Comparison of ENCODE assay signal across 9 mouse cellular contexts in the genomic region with DNA sequence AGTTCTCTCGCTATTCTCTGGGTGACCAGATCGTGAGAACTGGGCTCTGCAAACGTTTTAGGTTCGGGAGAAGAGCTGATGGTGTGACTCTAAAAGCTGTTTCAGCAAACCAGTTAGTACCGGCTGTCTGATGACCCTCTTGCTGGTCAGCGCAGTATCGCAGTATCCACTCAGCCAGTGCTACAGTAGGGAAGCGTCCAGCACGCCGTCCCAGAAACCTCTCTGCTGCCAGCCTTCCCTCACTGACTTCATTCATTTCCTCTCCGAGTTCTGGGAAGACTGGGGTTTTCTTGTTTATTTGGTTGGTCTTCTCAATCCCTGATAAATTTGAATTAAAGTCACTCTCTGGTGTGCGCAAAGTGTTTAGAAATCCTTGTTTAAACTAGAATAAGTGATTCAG. TPM values are rescaled to one million over a fixed set of nuclear protein-coding genes. Genes with fewer than 3 reads are reported as not detected.
A peak's percentile ranks its signal among the peaks of the same experiment; 100 is the strongest.
DNase-seq lines count a peak whose midpoint lies in the region; ATAC-seq and TF ChIP-seq lines count a peak whose summit lies in the region.
"Had no signal": no experiment of that assay in that cellular context is flagged by ENCODE, and none has a peak within 500 bp of the region (broad histone marks: within the 10 kb centered on the region; RNA-seq: fewer than 3 reads in every experiment).

No protein-coding gene starts in this region.

- H3K4me2 ChIP-seq in midbrain, embryonic 13.5 days (replicated peaks): peak overlapping the region; percentile 37; the same call in 1 of the 2 replicates
- no peak overlapping the region for H3K4me2 ChIP-seq in midbrain, postnatal 0 days (ENCODE audit: low read depth, low read length, poor library complexity, severe bottlenecking)
- peak overlapping the region; percentile 48 for H3K4me2 ChIP-seq in heart, embryonic 14.5 days (ENCODE audit: low read length)
- H3K4me2 ChIP-seq in limb, embryonic 15.5 days: no peak overlapping the region
- peak overlapping the region; percentile 39 for H3K4me2 ChIP-seq in stomach, embryonic 16.5 days (ENCODE audit: low read depth, low read length)

- no peaks in the 10 kb centered on the region for H3K9me3 ChIP-seq in midbrain, embryonic 13.5 days
- H3K9me3 ChIP-seq in midbrain, postnatal 0 days (ENCODE audit: low read length): no peaks in the 10 kb centered on the region
- H3K9me3 ChIP-seq in heart, embryonic 14.5 days (ENCODE audit: control insufficient read depth, low read length): no peaks in the 10 kb centered on the region
- H3K9me3 ChIP-seq in limb, embryonic 15.5 days: no peaks in the 10 kb centered on the region
- H3K9me3 ChIP-seq in stomach, embryonic 16.5 days (replicated peaks; ENCODE audit: control insufficient read depth, low read length): peaks cover 4% of the 10 kb centered on the region

- H3K36me3 ChIP-seq in midbrain, embryonic 13.5 days: no peaks in the 10 kb centered on the region
- H3K36me3 ChIP-seq in midbrain, postnatal 0 days (ENCODE audit: insufficient read depth, low read length): no peaks in the 10 kb centered on the region
- no peaks in the 10 kb centered on the region for H3K36me3 ChIP-seq in heart, embryonic 14.5 days (ENCODE audit: control insufficient read depth, insufficient read depth, low read length)
- no peaks in the 10 kb centered on the region for H3K36me3 ChIP-seq in limb, embryonic 15.5 days
- H3K36me3 ChIP-seq in stomach, embryonic 16.5 days (ENCODE audit: control insufficient read depth, insufficient read depth, low read length): no peaks in the 10 kb centered on the region

- H3K4me3 ChIP-seq in midbrain, embryonic 13.5 days (replicated peaks): no peak overlapping the region
- no peak overlapping the region for H3K4me3 ChIP-seq in midbrain, postnatal 0 days (ENCODE audit: low read depth, low read length)
- no peak overlapping the region for H3K4me3 ChIP-seq in heart, embryonic 14.5 days (ENCODE audit: control insufficient read depth in 1 of 2, insufficient read depth in 1 of 2, low read depth in 1 of 2, low read length in 2 of 2)
- no peak overlapping the region for H3K4me3 ChIP-seq in limb, embryonic 15.5 days
- H3K4me3 ChIP-seq in stomach, embryonic 16.5 days (replicated peaks; ENCODE audit: low read length): no peak overlapping the region; the same call in 1 of the 2 replicates

- TF ChIP-seq CTCF in midbrain, postnatal 0 days (IDR thresholded peaks at IDR 0.05): no peak

- no peak overlapping the region for H3K9ac ChIP-seq in midbrain, embryonic 13.5 days (replicated peaks)
- no peak overlapping the region for H3K9ac ChIP-seq in midbrain, postnatal 0 days (replicated peaks; ENCODE audit: low read length, poor library complexity, severe bottlenecking)
- H3K9ac ChIP-seq in heart, embryonic 14.5 days (ENCODE audit: low read length): no peak overlapping the region
- no peak overlapping the region for H3K9ac ChIP-seq in limb, embryonic 15.5 days
- H3K9ac ChIP-seq in stomach, embryonic 16.5 days (ENCODE audit: low read length): peak overlapping the region; percentile 36; the same call in 1 of the 2 replicates
- H3K9ac ChIP-seq: liver, embryonic 14.5 days had no signal

- H3K27me3 ChIP-seq in midbrain, embryonic 13.5 days: no peaks in the 10 kb centered on the region; the same call in 1 of the 2 replicates
- no peaks in the 10 kb centered on the region for H3K27me3 ChIP-seq in midbrain, postnatal 0 days (ENCODE audit: insufficient read depth, low read length)
- no peaks in the 10 kb centered on the region for H3K27me3 ChIP-seq in heart, embryonic 14.5 days (ENCODE audit: control insufficient read depth, insufficient read depth, low read length)
- no peaks in the 10 kb centered on the region for H3K27me3 ChIP-seq in limb, embryonic 15.5 days
- H3K27me3 ChIP-seq in stomach, embryonic 16.5 days (ENCODE audit: control insufficient read depth, insufficient read depth, low read length): no peaks in the 10 kb centered on the region

- no peak for ATAC-seq in midbrain, embryonic 13.5 days
- ATAC-seq in midbrain, postnatal 0 days (ENCODE audit: low FRiP score): no peak
- ATAC-seq in heart, embryonic 14.5 days (ENCODE audit: insufficient number of reproducible peaks, insufficient read depth, low FRiP score, low read depth): no peak
- ATAC-seq in limb, embryonic 15.5 days (ENCODE audit: insufficient number of reproducible peaks, low FRiP score, low TSS enrichment, low read depth): no peak
- ATAC-seq in stomach, embryonic 16.5 days (ENCODE audit: insufficient read depth, low FRiP score): peak; percentile 65; the same call in 1 of the 2 replicates

- H3K4me1 ChIP-seq in midbrain, embryonic 13.5 days (replicated peaks): peaks cover 15% of the 10 kb centered on the region
- no peaks in the 10 kb centered on the region for H3K4me1 ChIP-seq in midbrain, postnatal 0 days (ENCODE audit: insufficient read depth, low read length)
- H3K4me1 ChIP-seq in heart, embryonic 14.5 days (ENCODE audit: control insufficient read depth in 2 of 2, insufficient read depth in 2 of 2, low read length in 2 of 2): peaks cover 6 to 16% of the 10 kb centered on the region in 2 experiments
- peaks cover 23% of the 10 kb centered on the region for H3K4me1 ChIP-seq in limb, embryonic 15.5 days
- H3K4me1 ChIP-seq in stomach, embryonic 16.5 days (ENCODE audit: control insufficient read depth, insufficient read depth, low read length): peaks cover 24% of the 10 kb centered on the region

- no peak overlapping the region for H3K27ac ChIP-seq in midbrain, embryonic 13.5 days
- no peak overlapping the region for H3K27ac ChIP-seq in midbrain, postnatal 0 days (ENCODE audit: low read depth, low read length)
- H3K27ac ChIP-seq in heart, embryonic 14.5 days (replicated peaks in 1 of 2; ENCODE audit: control insufficient read depth in 1 of 2, insufficient read depth in 1 of 2, low read depth in 2 of 2, low read length in 2 of 2): peak overlapping the region; percentile 84 to 86
- H3K27ac ChIP-seq in limb, embryonic 15.5 days: 0 out of 2 replicates have a peak overlapping the region, but pooled peaks have one; percentile 22
- peak overlapping the region; percentile 83 for H3K27ac ChIP-seq in stomach, embryonic 16.5 days (ENCODE audit: low read length)
- H3K27ac ChIP-seq: liver, embryonic 14.5 days had no signal

- DNase-seq in midbrain, postnatal 0 days (ENCODE audit: low spot score): no peak
- DNase-seq in Muller cell, postnatal 12 days (ENCODE audit: inconsistent ontology term): no peak
- no peak for DNase-seq in adrenal gland, postnatal 25 days
- no peak for DNase-seq in left cerebral cortex, postnatal 25 days (ENCODE audit: low spot score in 2 of 2)

- intact Hi-C loops in left cerebral cortex, postnatal 25 days (cut with DNase I): no loop called here

- 66% methylated on average over 12 of the region's 12 CpGs for WGBS in midbrain, embryonic 13.5 days
- 64% methylated on average over 12 of the region's 12 CpGs for WGBS in midbrain, postnatal 0 days
- WGBS in heart, embryonic 14.5 days: 46% methylated on average over 12 of the region's 12 CpGs
- 65% methylated on average over 12 of the region's 12 CpGs for WGBS in limb, embryonic 15.5 days
- 36% methylated on average over 12 of the region's 12 CpGs for WGBS in stomach, embryonic 16.5 days

RNA-seq across cellular contexts. Expression of gene Xpnpep1, which starts 46.8 kb away (rescaled TPM):
- 121 and 129 TPM in 2 replicates for polyA plus RNA-seq in midbrain, embryonic 13.5 days (2015; fragmentation: Nextera tagmentation; extraction: Ambion mirVana)
- 74.8 and 91.0 TPM in 2 replicates for total RNA-seq in midbrain, postnatal 0 days (2014; rRNA removed)
- 108 and 110 TPM in 2 replicates for polyA plus RNA-seq in midbrain, postnatal 0 days (2015; fragmentation: Nextera tagmentation; extraction: Ambion mirVana)
- 151 and 159 TPM in 2 replicates for polyA plus RNA-seq in heart, embryonic 14.5 days (2014; fragmentation: Nextera tagmentation; extraction: Ambion mirVana)
- 144 and 161 TPM in 2 replicates for polyA plus RNA-seq in limb, embryonic 15.5 days (2015; fragmentation: Nextera tagmentation; extraction: Ambion mirVana)
- 157 and 160 TPM in 2 replicates for polyA plus RNA-seq in stomach, embryonic 16.5 days (2015; fragmentation: Nextera tagmentation; extraction: Ambion mirVana)
- 85.6 and 98.2 TPM in 2 replicates for total RNA-seq in adrenal gland, postnatal 25 days (2021)
- total RNA-seq in left cerebral cortex, postnatal 25 days (2021): 10 to 100 TPM; 75.4 TPM

RNA-seq across cellular contexts. Expression of gene Add3, which starts 53.4 kb away (rescaled TPM):
- 25.1 and 27.1 TPM in 2 replicates for polyA plus RNA-seq in midbrain, embryonic 13.5 days (2015; fragmentation: Nextera tagmentation; extraction: Ambion mirVana)
- 54.6 and 61.4 TPM in 2 replicates for total RNA-seq in midbrain, postnatal 0 days (2014; rRNA removed)
- 49.1 and 51.9 TPM in 2 replicates for polyA plus RNA-seq in midbrain, postnatal 0 days (2015; fragmentation: Nextera tagmentation; extraction: Ambion mirVana)
- polyA plus RNA-seq in heart, embryonic 14.5 days (2014; fragmentation: Nextera tagmentation; extraction: Ambion mirVana): 129 and 134 TPM in 2 replicates
- polyA plus RNA-seq in limb, embryonic 15.5 days (2015; fragmentation: Nextera tagmentation; extraction: Ambion mirVana): 97.1 and 98.7 TPM in 2 replicates
- 82.6 and 84.9 TPM in 2 replicates for polyA plus RNA-seq in stomach, embryonic 16.5 days (2015; fragmentation: Nextera tagmentation; extraction: Ambion mirVana)
- 48.3 and 51.8 TPM in 2 replicates for total RNA-seq in adrenal gland, postnatal 25 days (2021)
- 10 to 100 TPM; 80.6 to 86.6 TPM for total RNA-seq in left cerebral cortex, postnatal 25 days (2021)

Comparison
In these comparisons a context has a peak if more than half of its experiments do, and no peak if none do; other contexts are left out.
1. H3K4me2 ChIP-seq: peak in midbrain, embryonic 13.5 days (single experiment), heart, embryonic 14.5 days (single experiment) and stomach, embryonic 16.5 days (single experiment); none in midbrain, postnatal 0 days (single experiment) and limb, embryonic 15.5 days (single experiment).
2. H3K27ac ChIP-seq: peak in heart, embryonic 14.5 days (2 of 2), limb, embryonic 15.5 days (single experiment) and stomach, embryonic 16.5 days (single experiment); none in midbrain, embryonic 13.5 days (single experiment) and midbrain, postnatal 0 days (single experiment).